Mouse (Mus musculus): ENCODE measurements around the gene Vps9d1. TPM values are rescaled to one million over a fixed set of nuclear protein-coding genes. Genes with fewer than 3 reads are reported as not detected.
A peak's percentile ranks its signal among the peaks of the same experiment; 100 is the strongest.

Vps9d1 gene
- polyA plus RNA-seq, 1 experiment from 2014 or later: 69.0 TPM

DNA sequence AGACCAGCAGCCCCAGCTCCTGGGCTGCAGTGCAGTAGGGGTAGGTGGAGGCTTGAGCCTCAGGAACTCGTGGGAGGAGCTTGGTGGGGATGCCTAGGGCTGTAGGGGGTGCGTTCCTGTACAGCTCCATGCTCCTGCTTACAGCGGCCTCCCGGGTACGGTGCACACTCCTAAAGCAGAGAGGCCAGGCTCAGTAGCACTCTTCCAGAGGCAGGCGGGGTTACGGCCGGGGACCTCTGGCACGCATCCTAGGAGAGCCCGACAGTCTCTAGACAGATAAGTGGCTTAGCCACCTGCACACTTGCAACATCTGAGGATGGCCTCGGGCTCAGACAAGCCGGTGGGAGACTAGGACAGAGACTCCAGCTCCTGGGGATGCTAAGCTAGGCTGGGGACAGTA, 8.6 kb downstream of the Vps9d1 start:
- H3K4me2 ChIP-seq (ENCODE audit: low read length): no peak overlapping the region
- H3K4me3 ChIP-seq (ENCODE audit: low read depth, low read length): no peak overlapping the region
- no peaks in the 10 kb centered on the region for H3K4me1 ChIP-seq (ENCODE audit: control insufficient read depth, insufficient read depth, low read length)
- no peak overlapping the region for H3K27ac ChIP-seq (ENCODE audit: low read length)
- H3K9me3 ChIP-seq (replicated peaks; ENCODE audit: control insufficient read depth, low read length, poor library complexity, severe bottlenecking): no peaks in the 10 kb centered on the region
- ATAC-seq: no peak
- peaks cover 65% of the 10 kb centered on the region for H3K36me3 ChIP-seq (ENCODE audit: control insufficient read depth, insufficient read depth, low read length)
- no peaks in the 10 kb centered on the region for H3K27me3 ChIP-seq (ENCODE audit: control insufficient read depth, insufficient read depth, low read depth, low read length)
- WGBS: 92% methylated on average over 12 of the region's 12 CpGs
- H3K9ac ChIP-seq (ENCODE audit: low read depth, low read length): no peak overlapping the region

DNA sequence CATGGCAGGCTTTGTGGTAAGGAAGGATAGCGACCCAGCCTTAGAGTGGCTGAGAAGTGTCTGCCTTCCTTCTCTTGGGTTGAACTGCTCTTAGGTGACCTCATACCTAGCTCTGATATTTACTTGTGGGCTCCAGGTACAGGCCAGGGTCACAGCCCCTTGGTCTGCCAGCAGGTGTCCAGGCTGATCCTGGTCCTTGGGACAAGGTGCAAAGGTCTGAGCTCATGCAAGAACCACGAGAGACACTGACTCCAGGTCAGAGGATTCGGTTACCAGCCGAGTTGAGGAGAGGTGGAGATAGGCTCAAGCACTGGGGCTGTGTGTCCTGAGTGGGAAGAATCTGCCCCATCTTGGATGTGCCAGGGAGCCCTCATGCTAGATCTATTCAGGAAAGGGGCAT, 9.8 kb downstream of the Vps9d1 start:
- WGBS: 95% methylated on average over 4 of the region's 4 CpGs
- no peak for ATAC-seq
- Histone ChIP-seq H3K27me3 (ENCODE audit: control insufficient read depth, insufficient read depth, low read depth, low read length) (no peaks in the 10 kb centered on the region), H3K9me3 (replicated peaks; ENCODE audit: control insufficient read depth, low read length, poor library complexity, severe bottlenecking) (no peaks in the 10 kb centered on the region), H3K4me3 (ENCODE audit: low read depth, low read length) (no peak overlapping the region), H3K4me2 (ENCODE audit: low read length) (no peak overlapping the region), H3K27ac (ENCODE audit: low read length) (no peak overlapping the region), H3K9ac (ENCODE audit: low read depth, low read length) (no peak overlapping the region), H3K36me3 (ENCODE audit: control insufficient read depth, insufficient read depth, low read length) (peaks cover 61% of the 10 kb centered on the region), H3K4me1 (ENCODE audit: control insufficient read depth, insufficient read depth, low read length) (no peaks in the 10 kb centered on the region)

DNA sequence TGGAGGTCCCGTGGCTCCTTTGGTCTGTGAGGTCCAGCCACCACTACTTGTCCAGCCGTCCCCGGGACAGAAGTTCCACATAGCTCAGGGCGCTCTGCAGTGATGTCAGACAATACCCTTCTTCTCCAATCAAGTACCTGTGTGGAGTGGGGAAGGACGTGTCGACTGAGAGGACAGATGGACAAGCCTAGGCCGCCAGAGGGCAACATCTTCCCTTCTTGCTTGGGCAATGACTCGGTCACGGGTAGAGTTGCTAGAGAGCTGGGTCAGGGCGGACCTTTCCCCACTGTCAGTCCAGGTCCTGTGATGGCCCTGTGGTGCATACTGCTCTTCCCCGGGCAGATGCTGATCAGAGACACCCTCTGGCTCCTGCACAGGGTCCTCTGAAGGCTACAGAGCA, 11.1 kb downstream of the Vps9d1 start:
- H3K27ac ChIP-seq (ENCODE audit: low read length): no peak overlapping the region
- no peak for ATAC-seq
- H3K4me2 ChIP-seq (ENCODE audit: low read length): no peak overlapping the region
- peaks cover 52% of the 10 kb centered on the region for H3K36me3 ChIP-seq (ENCODE audit: control insufficient read depth, insufficient read depth, low read length)
- 70% methylated on average over 11 of the region's 11 CpGs for WGBS
- no peaks in the 10 kb centered on the region for H3K27me3 ChIP-seq (ENCODE audit: control insufficient read depth, insufficient read depth, low read depth, low read length)
- no peaks in the 10 kb centered on the region for H3K4me1 ChIP-seq (ENCODE audit: control insufficient read depth, insufficient read depth, low read length)
- no peaks in the 10 kb centered on the region for H3K9me3 ChIP-seq (replicated peaks; ENCODE audit: control insufficient read depth, low read length, poor library complexity, severe bottlenecking)
- H3K4me3 ChIP-seq (ENCODE audit: low read depth, low read length): no peak overlapping the region
- H3K9ac ChIP-seq (ENCODE audit: low read depth, low read length): no peak overlapping the region

DNA sequence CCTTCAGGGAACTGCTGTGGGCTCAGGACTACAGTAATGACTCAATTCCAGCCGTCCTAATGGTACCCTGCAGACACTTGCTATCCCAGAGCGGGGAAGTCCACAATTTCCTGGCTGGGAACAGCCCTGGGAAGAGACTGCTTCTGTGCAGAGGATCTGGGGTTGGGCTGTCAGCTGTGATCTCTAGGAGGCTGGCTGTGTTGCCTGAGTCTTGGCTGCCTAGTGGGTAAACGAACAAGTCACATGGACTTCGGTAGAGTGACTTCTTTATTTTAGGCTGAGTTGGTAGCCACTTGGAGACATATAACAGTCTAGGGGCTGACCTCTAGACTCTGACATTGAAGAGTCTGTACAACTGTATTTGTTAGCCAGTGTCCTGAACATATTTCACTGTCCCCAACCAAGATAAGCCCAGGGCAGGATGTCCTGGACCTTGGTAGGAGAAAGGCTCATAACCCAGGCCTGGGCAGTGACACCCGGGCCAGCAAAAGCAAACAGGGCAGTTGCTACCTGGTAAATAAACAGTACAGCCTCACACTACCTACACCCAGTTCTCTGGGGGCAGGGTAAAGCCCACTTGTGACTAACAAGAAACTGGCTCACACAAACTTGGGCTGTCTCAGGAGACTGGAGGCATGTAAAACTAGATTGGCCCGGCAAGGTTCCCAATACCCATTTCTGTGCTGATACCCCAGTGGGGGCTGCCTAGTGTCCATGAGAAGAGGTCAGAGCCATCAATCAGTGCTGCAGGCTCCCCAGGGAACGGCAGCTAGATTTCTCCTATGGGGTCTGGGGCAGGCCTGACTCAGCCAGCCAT, 11.8 kb downstream of the Vps9d1 start:
- WGBS: 93% methylated on average over 7 of the region's 7 CpGs

DNA sequence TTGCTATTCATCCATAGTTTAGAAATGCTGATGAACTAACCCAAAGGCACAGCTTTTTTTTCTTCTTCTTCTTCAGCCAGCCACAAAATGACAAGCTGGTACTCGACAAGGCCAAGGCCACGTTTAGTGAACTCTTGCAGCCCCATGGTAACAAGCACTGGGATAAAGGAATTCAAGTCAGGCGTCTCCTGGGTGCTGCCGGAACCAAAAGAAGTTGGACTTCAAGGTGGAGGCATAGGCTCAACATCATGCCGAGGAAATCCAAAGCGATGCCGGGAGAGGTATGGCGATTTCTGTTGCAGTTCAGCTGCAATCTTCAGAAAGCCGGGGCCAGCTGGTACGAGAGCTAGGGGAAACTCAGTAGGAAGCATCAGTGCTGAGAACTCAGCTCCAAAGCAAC, 14.8 kb downstream of the Vps9d1 start:
- no peak for ATAC-seq
- Histone ChIP-seq H3K27ac (ENCODE audit: low read length) (no peak overlapping the region), H3K4me2 (ENCODE audit: low read length) (no peak overlapping the region), H3K36me3 (ENCODE audit: control insufficient read depth, insufficient read depth, low read length) (peaks cover 19% of the 10 kb centered on the region), H3K9ac (ENCODE audit: low read depth, low read length) (no peak overlapping the region), H3K27me3 (ENCODE audit: control insufficient read depth, insufficient read depth, low read depth, low read length) (no peaks in the 10 kb centered on the region), H3K4me3 (ENCODE audit: low read depth, low read length) (no peak overlapping the region), H3K9me3 (replicated peaks; ENCODE audit: control insufficient read depth, low read length, poor library complexity, severe bottlenecking) (no peaks in the 10 kb centered on the region), H3K4me1 (ENCODE audit: control insufficient read depth, insufficient read depth, low read length) (peaks cover 19% of the 10 kb centered on the region)
- 76% methylated on average over 10 of the region's 10 CpGs for WGBS

More for the DNA sequence above, 11.8 kb downstream of the Vps9d1 start:
- no peak overlapping the region for H3K4me3 ChIP-seq (ENCODE audit: low read depth, low read length)
- no peak overlapping the region for H3K4me2 ChIP-seq (ENCODE audit: low read length)
- H3K4me1 ChIP-seq (ENCODE audit: control insufficient read depth, insufficient read depth, low read length): no peaks in the 10 kb centered on the region
- H3K27ac ChIP-seq (ENCODE audit: low read length): no peak overlapping the region
- H3K27me3 ChIP-seq (ENCODE audit: control insufficient read depth, insufficient read depth, low read depth, low read length): no peaks in the 10 kb centered on the region
- H3K9ac ChIP-seq (ENCODE audit: low read depth, low read length): no peak overlapping the region
- ATAC-seq: no peak
- peaks cover 45% of the 10 kb centered on the region for H3K36me3 ChIP-seq (ENCODE audit: control insufficient read depth, insufficient read depth, low read length)
- no peaks in the 10 kb centered on the region for H3K9me3 ChIP-seq (replicated peaks; ENCODE audit: control insufficient read depth, low read length, poor library complexity, severe bottlenecking)

DNA sequence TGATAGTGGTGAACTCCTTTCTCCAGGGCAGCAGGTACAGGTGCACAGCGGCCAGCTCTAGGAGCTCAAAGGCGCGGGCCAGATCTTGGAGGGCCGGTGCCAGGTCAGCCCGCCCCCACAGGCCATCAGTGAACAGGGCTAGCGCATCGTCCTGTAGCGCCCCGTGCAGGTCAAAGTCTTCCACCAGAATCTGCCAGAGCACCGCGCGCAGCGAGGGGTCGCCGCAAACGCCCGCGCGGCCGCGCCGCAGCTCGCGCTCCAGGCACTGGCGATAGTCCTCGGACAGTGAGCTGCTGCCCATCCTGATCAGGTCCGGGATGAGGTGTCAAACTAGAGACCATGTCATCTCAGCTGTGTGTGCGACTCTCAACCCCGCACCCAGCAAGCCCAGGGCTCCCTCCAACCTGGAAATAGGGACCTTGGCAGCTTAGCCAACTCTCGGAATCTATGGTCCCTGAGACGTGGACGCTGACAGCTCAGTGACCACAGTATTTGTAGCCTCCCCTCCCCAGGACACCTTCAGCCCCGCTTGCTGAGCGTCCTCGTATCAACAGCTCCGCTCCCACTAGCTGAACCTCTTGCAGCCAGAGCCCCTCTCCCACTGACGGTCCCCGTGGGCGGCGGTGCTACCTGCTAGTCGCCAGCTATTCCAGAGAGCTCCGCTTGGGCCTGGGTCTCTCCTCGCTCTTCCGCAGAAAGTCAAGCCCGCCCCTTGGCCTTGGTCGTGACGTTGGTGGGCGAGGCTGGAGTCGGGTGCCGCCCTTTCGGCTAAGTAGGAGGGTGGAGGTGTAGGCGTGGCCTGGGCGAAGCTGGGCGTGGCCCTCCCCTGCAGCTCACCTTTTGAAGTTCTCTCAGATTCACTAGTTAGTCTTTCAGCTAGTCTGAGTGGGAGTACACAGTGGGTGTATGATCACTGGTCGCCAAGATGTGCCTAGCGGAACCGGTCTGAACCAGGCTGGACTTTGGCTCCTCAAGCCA, 18.3 kb downstream of the Vps9d1 start, which contains the start of gene Spata2l:
Gene Spata2l (minus strand): TSS at position 714 of the 978 bp plus-strand sequence.
- Histone ChIP-seq H3K9ac (ENCODE audit: low read depth, low read length) (peak within 1 kb of the TSS; percentile 72), H3K27me3 (ENCODE audit: control insufficient read depth, insufficient read depth, low read depth, low read length) (no peaks in the 10 kb centered on the region; the same call in none of the 2 replicates), H3K4me2 (ENCODE audit: low read length) (peak within 1 kb of the TSS; percentile 79), H3K27ac (ENCODE audit: low read length) (peak within 1 kb of the TSS; percentile 47; the same call in 1 of the 2 replicates), H3K9me3 (replicated peaks; ENCODE audit: control insufficient read depth, low read length, poor library complexity, severe bottlenecking) (no peaks in the 10 kb centered on the region), H3K4me3 (ENCODE audit: low read depth, low read length) (peak within 1 kb of the TSS; percentile 49), H3K36me3 (ENCODE audit: control insufficient read depth, insufficient read depth, low read length) (no peaks in the 10 kb centered on the region), H3K4me1 (ENCODE audit: control insufficient read depth, insufficient read depth, low read length) (peaks cover 19% of the 10 kb centered on the region)
- peak; percentile 72 for ATAC-seq
- WGBS: 2% methylated on average over 57 of the region's 57 CpGs

DNA sequence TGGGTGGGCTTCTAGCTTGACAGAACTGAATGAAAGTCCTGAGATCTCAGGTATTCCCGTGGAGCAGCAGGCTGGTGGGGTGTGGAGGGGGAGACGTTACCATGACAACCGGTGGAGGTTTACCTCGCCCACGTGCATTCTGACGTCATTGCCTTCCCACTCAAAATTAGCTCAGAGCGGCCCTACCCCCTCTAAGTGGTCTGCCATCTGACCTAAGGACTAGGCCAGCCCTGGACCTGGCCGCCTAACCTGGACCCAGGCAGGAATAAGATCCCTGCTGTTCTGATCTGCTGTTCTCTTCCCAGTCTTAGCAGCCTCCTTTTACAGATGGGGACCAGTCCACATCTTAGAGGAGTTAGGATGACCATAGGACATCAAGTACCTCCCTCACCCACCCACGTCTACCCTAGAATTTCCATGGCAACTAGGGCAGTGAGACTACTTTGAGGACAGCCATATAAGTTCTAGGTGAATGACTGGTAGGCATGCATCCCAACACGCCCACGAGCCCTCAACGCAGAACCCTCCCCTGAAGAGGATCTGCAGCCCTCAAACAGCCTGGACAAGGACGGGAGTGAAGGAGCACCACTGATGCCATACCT, 19.1 kb downstream of the Vps9d1 start:
- H3K27me3 ChIP-seq (ENCODE audit: control insufficient read depth, insufficient read depth, low read depth, low read length): no peaks in the 10 kb centered on the region; the same call in none of the 2 replicates
- peak; percentile 42; the same call in 1 of the 2 replicates for ATAC-seq
- no peaks in the 10 kb centered on the region for H3K36me3 ChIP-seq (ENCODE audit: control insufficient read depth, insufficient read depth, low read length)
- H3K27ac ChIP-seq (ENCODE audit: low read length): no peak overlapping the region
- peak overlapping the region; percentile 79 for H3K4me2 ChIP-seq (ENCODE audit: low read length)
- H3K9me3 ChIP-seq (replicated peaks; ENCODE audit: control insufficient read depth, low read length, poor library complexity, severe bottlenecking): no peaks in the 10 kb centered on the region
- peak overlapping the region; percentile 49 for H3K4me3 ChIP-seq (ENCODE audit: low read depth, low read length)
- H3K4me1 ChIP-seq (ENCODE audit: control insufficient read depth, insufficient read depth, low read length): peaks cover 19% of the 10 kb centered on the region
- H3K9ac ChIP-seq (ENCODE audit: low read depth, low read length): peak overlapping the region; percentile 72
- 31% methylated on average over 13 of the region's 13 CpGs for WGBS

DNA sequence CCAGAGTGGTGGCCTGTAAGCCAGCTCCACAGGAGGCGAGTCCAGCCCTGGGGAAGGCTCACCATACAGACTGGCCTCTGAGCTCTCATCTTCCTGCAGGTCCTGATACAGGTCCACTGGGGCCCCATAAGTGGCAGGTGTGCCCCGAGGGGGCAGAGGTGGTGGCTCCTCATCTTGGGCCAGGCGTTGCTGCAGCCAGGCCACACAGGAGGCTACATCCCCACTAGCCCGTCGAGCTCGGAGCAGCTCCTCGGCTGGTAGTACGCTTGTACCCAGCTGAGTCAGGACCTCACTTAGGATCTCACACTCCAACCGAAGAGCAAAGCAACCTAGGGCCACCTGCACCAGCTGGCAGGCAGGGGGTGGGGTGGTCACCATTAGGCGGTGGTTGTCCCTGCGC, 20.4 kb downstream of the Vps9d1 start:
- no peak for ATAC-seq
- peaks cover 7% of the 10 kb centered on the region for H3K36me3 ChIP-seq (ENCODE audit: control insufficient read depth, insufficient read depth, low read length)
- WGBS: 82% methylated on average over 11 of the region's 11 CpGs
- H3K9me3 ChIP-seq (replicated peaks; ENCODE audit: control insufficient read depth, low read length, poor library complexity, severe bottlenecking): no peaks in the 10 kb centered on the region
- H3K9ac ChIP-seq (ENCODE audit: low read depth, low read length): no peak overlapping the region
- H3K4me2 ChIP-seq (ENCODE audit: low read length): no peak overlapping the region
- no peak overlapping the region for H3K4me3 ChIP-seq (ENCODE audit: low read depth, low read length)
- H3K27ac ChIP-seq (ENCODE audit: low read length): no peak overlapping the region
- no peaks in the 10 kb centered on the region; the same call in none of the 2 replicates for H3K27me3 ChIP-seq (ENCODE audit: control insufficient read depth, insufficient read depth, low read depth, low read length)
- H3K4me1 ChIP-seq (ENCODE audit: control insufficient read depth, insufficient read depth, low read length): peaks cover 19% of the 10 kb centered on the region
